Mouse (Mus musculus) myocyte (in vitro differentiated cells): Measurements from ENCODE around the gene Pan3.

Experiments used
- MAX ChIP-seq: IDR thresholded peaks from one replicate; pipeline ENCODE4 v1.6.1; 2011; ENCODE audit warnings: low read depth, mild to moderate bottlenecking, control low read depth
- POLR2A ChIP-seq: IDR thresholded peaks from one replicate; pipeline ENCODE4 v1.6.1; 2011; ENCODE audit warnings: low read depth, mild to moderate bottlenecking, control low read depth, moderate library complexity; ENCODE audit not compliant: insufficient read length
- POLR2AphosphoS2 ChIP-seq: IDR thresholded peaks from one replicate; pipeline ENCODE4 v1.6.1; 2011; ENCODE audit warnings: low read depth, control low read depth; ENCODE audit not compliant: insufficient read length
- REST ChIP-seq: IDR thresholded peaks from one replicate; pipeline ENCODE4 v1.6.1; 2011; ENCODE audit warnings: mild to moderate bottlenecking, control low read depth, moderate library complexity; ENCODE audit not compliant: insufficient read depth, insufficient read length
- TCF12 ChIP-seq: IDR thresholded peaks from one replicate; pipeline ENCODE4 v1.6.1; 2011; ENCODE audit warnings: mild to moderate bottlenecking, control low read depth; ENCODE audit not compliant: poor library complexity, insufficient read depth, severe bottlenecking
- TCF3 ChIP-seq: IDR thresholded peaks from one replicate; pipeline ENCODE4 v1.6.1; 2011; ENCODE audit warnings: low read depth, control low read depth; ENCODE audit not compliant: insufficient read length
- USF1 ChIP-seq: IDR thresholded peaks from one replicate; pipeline ENCODE4 v1.6.1; 2011; ENCODE audit warnings: low read depth, mild to moderate bottlenecking, control low read depth, moderate library complexity

DNA sequence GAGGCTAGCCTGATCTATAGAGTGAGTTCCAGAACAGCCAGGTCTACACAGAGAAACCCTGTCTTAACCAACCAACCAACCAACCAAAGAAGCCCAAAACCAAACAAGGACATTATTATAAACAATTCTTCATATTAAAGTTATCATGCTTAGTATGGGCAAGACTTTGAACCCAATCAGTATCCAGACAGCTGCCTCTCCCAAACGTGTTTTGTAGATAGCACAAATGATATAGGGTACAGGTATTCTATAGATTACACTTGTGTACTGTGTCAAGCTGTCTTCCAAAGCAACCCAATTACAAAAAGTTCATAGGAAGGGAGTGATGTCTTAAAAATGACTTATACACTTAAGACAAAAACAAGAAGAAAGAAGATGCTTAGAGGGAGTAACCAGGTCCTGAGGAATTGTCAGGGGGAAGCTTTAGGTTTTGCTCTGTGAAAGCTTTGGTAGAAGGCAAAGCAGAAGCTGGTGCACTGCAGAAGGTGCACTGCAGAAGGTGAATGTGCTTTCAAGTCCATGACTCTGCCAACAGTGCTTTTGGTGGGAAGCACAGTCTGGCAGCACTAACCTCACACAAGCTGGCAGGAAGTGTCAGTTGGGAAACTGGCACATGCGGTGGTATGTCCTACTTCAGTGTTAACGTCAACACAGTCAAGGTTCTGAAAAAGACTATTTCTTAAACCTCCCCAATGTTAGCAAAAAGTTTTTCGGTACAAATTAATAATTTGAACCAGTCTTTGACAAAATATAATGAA lies 3.7 kb upstream of the Pan3 start:
- TF ChIP-seq TCF12: no peak
- TF ChIP-seq POLR2A: no peak
- TF ChIP-seq MAX: no peak
- TF ChIP-seq USF1: no peak
- TF ChIP-seq POLR2AphosphoS2: no peak
- TF ChIP-seq REST: no peak
- TF ChIP-seq TCF3: no peak
